Mouse (Mus musculus) kidney, embryonic 15.5 days (tissue): ENCODE data around the gene Tmem56. TPM values are rescaled to one million over a fixed set of nuclear protein-coding genes. Genes with fewer than 3 reads are reported as not detected.

Experiments
- ATAC-seq: fragments of 200-750 bp; cut with Nextera tagmentation; replicated peaks from 2 replicates; pipeline ENCODE4 v1.8.0; 2017; ENCODE audit warnings: moderate TSS enrichment; ENCODE audit not compliant: low FRiP score
- H3K27ac ChIP-seq: fragments of 300-500 bp; sonication (generic); 2 replicates; pipeline ENCODE4 v1.5.1; 2015; ENCODE audit warnings: mild to moderate bottlenecking, inconsistent platforms
- H3K27me3 ChIP-seq: fragments of 300-500 bp; sonication (generic); 2 replicates; pipeline ENCODE4 v1.6.1; 2015; ENCODE audit warnings: inconsistent platforms
- H3K36me3 ChIP-seq: fragments of 300-500 bp; sonication (generic); 2 replicates; pipeline ENCODE4 v1.6.1; 2015; ENCODE audit warnings: inconsistent platforms
- H3K4me1 ChIP-seq: fragments of 300-500 bp; sonication (generic); 2 replicates; pipeline ENCODE4 v1.6.1; 2015; ENCODE audit warnings: inconsistent platforms
- H3K4me2 ChIP-seq: fragments of 300-500 bp; sonication (generic); 2 replicates; pipeline ENCODE4 v1.6.1; 2015; ENCODE audit warnings: moderate library complexity, mild to moderate bottlenecking, inconsistent platforms
- H3K4me3 ChIP-seq: fragments of 300-500 bp; sonication (generic); replicated peaks from 2 replicates; pipeline ENCODE4 v1.5.1; 2015; ENCODE audit warnings: mild to moderate bottlenecking, inconsistent platforms
- H3K9ac ChIP-seq: fragments of 300-500 bp; sonication (generic); 2 replicates; pipeline ENCODE4 v1.6.1; 2015; ENCODE audit warnings: mild to moderate bottlenecking, inconsistent platforms
- H3K9me3 ChIP-seq: fragments of 300-500 bp; sonication (generic); replicated peaks from 2 replicates; pipeline ENCODE4 v1.6.1; 2016; ENCODE audit warnings: inconsistent platforms
- WGBS: fragments of 180-500 bp; shearing (Covaris S2); methylation state at CpG from one replicate; pipeline ENCODE4 v1.1.7; 2015; ENCODE audit warnings: mixed read lengths; 5-methylcytosine and 5-hydroxymethylcytosine counted together
- polyA plus RNA-seq: library from polyadenylated mRNA; unstranded; fragments of >200 nt; fragmentation: Nextera tagmentation; extraction: Ambion mirVana; gene quantifications from 2 replicates; pipeline ENCODE4 v1.2.1, GENCODE M21; 2015

Tmem56 gene
- polyA plus RNA-seq, 1 experiment from 2014 or later, result 1.6 TPM

- WGBS, result 62% methylated on average over 10 of the region's 10 CpGs
- no peak for ATAC-seq
- Histone ChIP-seq H3K27me3 (no peaks in the 10 kb centered on the region), H3K4me3 (no peak overlapping the region), H3K36me3 (no peaks in the 10 kb centered on the region), H3K27ac (no peak overlapping the region), H3K9me3 (no peaks in the 10 kb centered on the region), H3K9ac (no peak overlapping the region), H3K4me2 (no peak overlapping the region), H3K4me1 (no peaks in the 10 kb centered on the region)
Measured at GRCm38 (mm10) chr3:121159566-121159965, 123.3 kb downstream of the Tmem56 start.

GRCm38 (mm10) chr3:121158901-121159351, 124.0 kb downstream of the Tmem56 start:
- H3K9ac ChIP-seq, result no peak overlapping the region
- 90% methylated on average over 16 of the region's 16 CpGs for WGBS

GRCm38 (mm10) chr3:121157546-121158330, 125.2 kb downstream of the Tmem56 start:
- no peaks in the 10 kb centered on the region for H3K4me1 ChIP-seq
- WGBS, result 62% methylated on average over 10 of the region's 10 CpGs
- H3K27ac ChIP-seq, result no peak overlapping the region
- H3K4me2 ChIP-seq, result no peak overlapping the region
- no peak overlapping the region for H3K4me3 ChIP-seq
- no peaks in the 10 kb centered on the region for H3K36me3 ChIP-seq
- no peaks in the 10 kb centered on the region for H3K27me3 ChIP-seq
- H3K9me3 ChIP-seq, result no peaks in the 10 kb centered on the region
- H3K9ac ChIP-seq, result no peak overlapping the region
- ATAC-seq, result no peak

More at GRCm38 (mm10) chr3:121158901-121159351, 124.0 kb downstream of the Tmem56 start:
- no peak for ATAC-seq
- no peaks in the 10 kb centered on the region for H3K4me1 ChIP-seq
- H3K4me3 ChIP-seq, result no peak overlapping the region
- H3K9me3 ChIP-seq, result no peaks in the 10 kb centered on the region
- no peaks in the 10 kb centered on the region for H3K27me3 ChIP-seq
- H3K4me2 ChIP-seq, result no peak overlapping the region
- no peak overlapping the region for H3K27ac ChIP-seq
- H3K36me3 ChIP-seq, result no peaks in the 10 kb centered on the region

GRCm38 (mm10) chr3:121156451-121157186, 126.3 kb downstream of the Tmem56 start:
- Histone ChIP-seq H3K4me2 (no peak overlapping the region), H3K9me3 (no peaks in the 10 kb centered on the region), H3K36me3 (no peaks in the 10 kb centered on the region), H3K27me3 (no peaks in the 10 kb centered on the region), H3K4me3 (no peak overlapping the region), H3K27ac (no peak overlapping the region), H3K4me1 (no peaks in the 10 kb centered on the region), H3K9ac (no peak overlapping the region)
- WGBS, result 67% methylated on average over 11 of the region's 11 CpGs
- no peak for ATAC-seq

- no peak for ATAC-seq
- WGBS, result 40% methylated on average over 7 of the region's 7 CpGs
- Histone ChIP-seq H3K27ac (no peak overlapping the region), H3K9ac (no peak overlapping the region), H3K36me3 (no peaks in the 10 kb centered on the region), H3K4me3 (no peak overlapping the region), H3K4me1 (no peaks in the 10 kb centered on the region), H3K4me2 (no peak overlapping the region), H3K27me3 (no peaks in the 10 kb centered on the region), H3K9me3 (no peaks in the 10 kb centered on the region)
Measured at GRCm38 (mm10) chr3:121156043-121156442, 126.9 kb downstream of the Tmem56 start.

Other genes with a start within 250 kb of the Tmem56 start
- 4.6 and 5.9 TPM in 2 replicates for gene Rwdd3, start 111.4 kb downstream of the Tmem56 start, polyA plus RNA-seq
- 38.9 and 41.5 TPM in 2 replicates for gene Alg14, start 8.7 kb upstream of the Tmem56 start, polyA plus RNA-seq
- 607 and 612 TPM in 2 replicates for gene Cnn3, start 143.4 kb upstream of the Tmem56 start, polyA plus RNA-seq
- 7.2 and 10.1 TPM in 2 replicates for gene Slc44a3, start 249.3 kb upstream of the Tmem56 start, polyA plus RNA-seq